Mouse (Mus musculus): Measurements from ENCODE around the gene Ccer2.

The Ccer2 gene

DNA sequence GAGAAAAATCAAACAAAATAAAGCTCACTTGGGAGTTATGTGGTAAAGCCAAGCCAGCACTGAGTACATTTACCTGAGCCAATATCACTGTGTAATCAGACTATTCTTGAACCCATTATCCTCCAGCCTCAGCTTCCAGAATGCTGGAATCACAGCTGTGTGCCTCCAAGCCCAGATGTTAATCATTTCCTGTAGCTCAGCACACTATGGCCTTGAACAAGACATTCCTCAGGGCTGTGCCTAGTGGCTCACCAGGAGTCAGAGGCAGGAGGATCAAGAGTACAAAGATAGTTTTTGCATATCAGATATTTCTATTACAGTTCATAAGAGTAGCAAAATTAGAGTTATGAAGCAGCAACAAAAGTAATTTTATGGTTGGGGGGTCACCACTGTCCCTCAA is 35.7 kb downstream of the Ccer2 start:
- DNase-seq (ENCODE audit: low spot score) = no peak

DNA sequence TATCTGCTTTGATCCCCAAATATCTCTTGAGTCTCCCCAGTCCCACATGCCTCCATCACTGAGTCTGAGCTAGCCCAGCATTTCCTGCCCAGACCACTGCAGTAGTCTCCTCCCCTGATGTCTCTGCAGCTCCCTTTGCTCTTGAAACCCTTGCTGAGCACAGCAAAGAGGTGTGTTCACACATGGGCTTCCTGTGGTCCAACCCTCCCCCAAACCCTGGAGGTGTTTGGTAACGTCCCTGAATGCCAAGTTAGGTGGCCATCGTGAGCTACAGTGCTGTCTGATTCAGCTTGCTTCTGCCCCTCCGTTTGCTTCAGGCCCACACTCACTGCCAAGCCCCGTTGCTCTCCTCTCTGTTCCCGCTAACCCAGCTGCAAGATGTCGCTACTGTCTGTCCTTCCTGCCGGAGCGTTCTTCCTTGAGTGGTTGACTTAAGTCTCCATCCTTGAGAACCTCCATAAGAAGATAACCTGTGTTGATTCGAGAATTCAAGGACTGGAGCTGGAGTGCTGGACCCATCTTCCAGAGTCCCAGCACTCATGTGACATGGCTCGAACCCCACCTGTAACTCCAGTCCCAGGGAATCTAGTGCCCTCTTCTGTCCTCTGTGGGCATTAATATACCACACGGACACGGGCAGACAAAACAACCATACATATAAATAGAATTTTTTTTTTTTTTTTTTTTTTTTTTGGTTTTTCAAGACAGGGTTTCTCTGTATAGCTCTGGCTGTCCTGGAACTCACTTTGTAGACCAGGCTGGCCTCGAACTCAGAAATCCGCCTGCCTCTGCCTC is 36.6 kb downstream of the Ccer2 start:
- no peak for DNase-seq (ENCODE audit: low spot score)

DNA sequence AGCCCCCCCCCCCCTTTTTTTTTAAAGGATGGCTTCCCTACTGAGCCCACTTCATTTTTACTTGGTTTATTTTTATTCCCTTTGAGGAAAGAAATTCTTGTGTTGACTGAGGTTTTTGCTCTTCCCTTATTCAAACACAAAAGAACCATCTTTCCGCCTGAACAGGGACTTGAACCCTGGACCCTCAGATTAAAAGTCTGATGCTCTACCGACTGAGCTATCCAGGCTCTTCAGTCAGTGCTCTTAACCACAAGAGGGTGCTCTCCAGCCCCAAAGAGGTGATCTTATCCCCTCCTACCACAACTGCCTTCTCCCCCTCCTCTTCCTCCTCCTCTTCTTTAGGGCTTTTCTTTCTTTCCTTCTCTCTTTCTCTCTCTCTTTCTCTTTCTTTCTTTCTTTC is 37.9 kb downstream of the Ccer2 start:
- DNase-seq (ENCODE audit: low spot score) = peak; percentile 58

GRCm38 (mm10) chr7:28794496-28794895 is 38.5 kb downstream of the Ccer2 start:
- DNase-seq (ENCODE audit: low spot score) = no peak

- DNase-seq (ENCODE audit: low spot score) = no peak
These were observed 39.9 kb downstream of the Ccer2 start for GRCm38 (mm10) chr7:28795832-28796231.

- peak; percentile 89 for DNase-seq (ENCODE audit: low spot score)
These were observed 40.6 kb downstream of the Ccer2 start for GRCm38 (mm10) chr7:28796562-28796975.

- DNase-seq (ENCODE audit: low spot score) = no peak
These were observed 44.0 kb downstream of the Ccer2 start for GRCm38 (mm10) chr7:28799994-28800393.

DNA sequence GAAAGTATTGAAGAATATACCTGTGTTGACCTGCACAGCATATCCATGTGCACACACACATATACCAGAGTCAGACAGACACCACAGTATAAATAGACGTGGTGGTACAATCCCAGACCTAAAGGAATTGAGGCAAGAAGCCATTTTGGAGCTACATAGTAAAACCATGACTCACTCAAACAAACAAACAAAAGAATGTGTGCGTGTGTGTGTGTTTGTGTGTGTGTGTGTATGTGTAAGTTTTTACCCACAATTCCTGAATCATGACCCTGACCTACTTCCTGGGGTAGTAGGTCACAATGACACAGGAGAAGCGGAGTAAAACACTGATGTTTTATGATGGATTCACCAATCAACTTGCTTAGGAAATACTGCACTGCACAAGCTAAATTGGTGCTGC is 45.5 kb downstream of the Ccer2 start:
- no peak for DNase-seq (ENCODE audit: low spot score)

GRCm38 (mm10) chr7:28801901-28802670 is 46.1 kb downstream of the Ccer2 start:
- peak; percentile 87 for DNase-seq (ENCODE audit: low spot score)

GRCm38 (mm10) chr7:28802846-28803588 is 47.0 kb downstream of the Ccer2 start:
- peak; percentile 80 for DNase-seq (ENCODE audit: low spot score)

GRCm38 (mm10) chr7:28803756-28804155 is 47.8 kb downstream of the Ccer2 start:
- DNase-seq (ENCODE audit: low spot score) = no peak

GRCm38 (mm10) chr7:28806869-28807268 is 50.9 kb downstream of the Ccer2 start:
- no peak for DNase-seq (ENCODE audit: low spot score)

DNA sequence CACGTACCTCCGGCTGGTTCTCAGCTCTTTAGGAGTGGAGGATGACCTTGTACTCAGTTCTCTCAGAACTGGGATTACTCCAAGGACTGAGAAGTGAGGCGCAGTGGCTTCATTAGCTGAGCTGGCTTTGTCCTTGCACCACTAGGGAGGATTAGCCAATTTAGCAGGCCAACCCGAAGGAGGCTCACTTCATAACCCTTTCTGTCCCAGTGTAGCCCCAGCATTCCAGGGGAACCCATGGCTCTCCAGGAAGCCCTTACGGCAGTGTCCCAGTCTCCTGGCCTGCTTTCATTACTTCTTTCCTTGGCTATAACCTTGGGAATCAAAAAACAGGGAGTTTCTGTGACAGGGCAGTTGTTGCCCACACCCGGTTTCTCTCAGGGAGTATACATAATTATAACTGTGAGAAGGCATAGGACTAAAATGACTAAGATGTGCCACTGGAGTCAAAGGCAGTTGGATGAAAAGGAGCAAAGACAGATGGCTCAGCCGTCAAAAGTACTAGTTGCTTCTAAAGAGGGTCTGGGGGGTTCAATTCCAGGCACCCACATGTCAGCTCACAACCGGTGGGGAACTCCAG is 51.8 kb downstream of the Ccer2 start:
- DNase-seq (ENCODE audit: low spot score) = no peak

DNA sequence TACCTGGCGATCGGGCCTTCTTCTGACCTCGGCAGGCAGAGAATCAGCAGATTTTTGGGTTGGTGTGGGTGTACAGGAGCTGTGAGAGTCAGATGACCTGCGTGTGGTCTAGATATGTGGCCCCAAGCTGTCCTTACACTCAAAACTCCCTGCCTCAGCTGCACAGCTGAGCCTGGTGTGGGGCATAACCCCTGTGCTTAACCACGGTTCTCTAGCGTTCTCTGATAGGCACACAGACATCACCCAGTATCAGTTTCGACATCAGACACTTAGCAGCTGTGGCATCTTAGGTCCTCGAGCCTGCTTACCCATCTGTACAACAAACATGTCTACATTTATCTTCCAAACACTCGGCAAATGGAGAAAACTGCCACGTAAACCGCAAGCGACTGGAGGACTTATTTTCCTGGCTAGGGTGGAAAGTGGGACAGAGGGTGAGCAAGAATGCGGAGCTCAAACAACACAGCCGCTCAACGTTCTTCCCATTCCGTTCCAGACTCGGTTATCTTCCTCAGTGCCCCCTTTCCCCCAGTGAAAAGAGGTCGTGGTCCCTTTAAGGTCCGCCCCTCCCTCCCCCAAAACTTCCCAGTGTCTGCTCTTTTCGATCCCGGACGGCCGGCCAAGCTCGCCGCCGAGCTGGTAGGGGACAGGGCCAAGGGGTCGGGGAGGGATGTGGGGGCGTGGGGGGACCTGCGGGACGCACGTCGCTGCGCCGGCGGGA is 52.4 kb downstream of the Ccer2 start, which contains the start of gene Hnrnpl:
Gene Hnrnpl (plus strand): TSS at position 321 of the 721 bp plus-strand sequence.
- DNase-seq (ENCODE audit: low spot score) = peak; percentile 53

All from lung, postnatal 25 days (tissue).